Mouse (Mus musculus) urinary bladder, postnatal 25 days (tissue): ENCODE data around the gene Arl4a.

Source experiments
- DNase-seq: peaks from one replicate; pipeline ENCODE4 v3.0.0; 2022; ENCODE audit warnings: low spot score

Arl4a gene

GRCm38 (mm10) chr12:40009866-40010265 lies 28.0 kb downstream of the Arl4a start:
- DNase-seq: no peak

DNA sequence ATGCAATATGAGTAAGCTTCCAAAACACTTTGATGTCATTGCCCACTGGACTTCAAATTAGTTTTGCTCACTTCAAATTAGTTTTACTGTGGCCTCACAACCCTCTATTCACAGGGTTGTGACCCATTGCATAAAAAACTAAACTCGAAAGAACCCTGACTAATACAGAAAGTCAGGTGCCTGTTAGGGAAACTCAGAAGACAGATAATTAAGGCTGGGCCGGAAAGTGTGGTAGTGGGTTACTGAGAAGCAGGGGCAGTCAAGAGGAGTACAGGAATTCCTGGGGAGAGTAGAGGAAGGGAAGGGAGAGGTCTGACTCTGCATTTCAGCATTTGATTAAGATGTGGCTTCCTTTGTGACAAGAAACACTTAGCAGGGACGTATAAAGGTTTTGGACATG lies 29.4 kb downstream of the Arl4a start:
- no peak for DNase-seq

- DNase-seq: no peak
Measured at GRCm38 (mm10) chr12:40004766-40005165, 33.1 kb downstream of the Arl4a start.

DNA sequence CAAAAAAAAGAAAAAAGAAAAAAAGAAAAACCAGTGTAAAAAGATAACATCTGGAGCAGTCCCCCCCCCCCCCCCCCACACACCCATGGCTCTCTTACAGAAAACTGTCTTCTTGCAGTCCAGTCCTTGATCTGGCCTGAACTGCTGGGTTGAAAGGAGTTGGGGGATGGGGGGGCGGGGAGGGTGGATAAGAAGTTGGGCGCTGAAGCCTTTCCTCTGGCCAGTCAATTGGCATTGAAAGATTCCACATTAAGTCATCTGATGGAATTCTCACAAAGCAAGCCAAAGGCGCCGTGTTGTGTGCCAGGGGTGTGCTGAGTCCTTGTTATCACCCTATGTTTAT lies 39.0 kb downstream of the Arl4a start:
- DNase-seq: no peak

GRCm38 (mm10) chr12:39998070-39998852 lies 39.6 kb downstream of the Arl4a start:
- no peak for DNase-seq

DNA sequence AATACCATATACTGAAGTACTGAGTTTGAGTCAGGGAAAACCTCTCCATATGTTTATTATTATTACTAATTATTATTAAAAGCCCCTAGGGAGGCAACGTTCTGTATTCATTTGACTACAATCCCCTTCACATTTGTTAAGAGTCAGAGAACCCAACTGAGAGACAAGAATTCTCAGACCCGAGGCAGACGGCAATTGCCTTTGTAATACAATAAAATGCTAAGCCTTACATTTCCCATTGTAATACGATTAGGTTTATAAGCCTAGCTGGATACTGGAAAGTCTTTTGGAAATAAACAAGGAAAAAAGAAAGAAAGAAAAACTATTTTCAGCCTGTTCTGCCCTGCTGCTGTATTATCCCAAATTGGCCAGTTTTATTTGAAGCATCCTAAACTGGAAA lies 40.2 kb downstream of the Arl4a start:
- DNase-seq: no peak

GRCm38 (mm10) chr12:39996015-39996414 lies 41.8 kb downstream of the Arl4a start:
- DNase-seq: no peak

DNA sequence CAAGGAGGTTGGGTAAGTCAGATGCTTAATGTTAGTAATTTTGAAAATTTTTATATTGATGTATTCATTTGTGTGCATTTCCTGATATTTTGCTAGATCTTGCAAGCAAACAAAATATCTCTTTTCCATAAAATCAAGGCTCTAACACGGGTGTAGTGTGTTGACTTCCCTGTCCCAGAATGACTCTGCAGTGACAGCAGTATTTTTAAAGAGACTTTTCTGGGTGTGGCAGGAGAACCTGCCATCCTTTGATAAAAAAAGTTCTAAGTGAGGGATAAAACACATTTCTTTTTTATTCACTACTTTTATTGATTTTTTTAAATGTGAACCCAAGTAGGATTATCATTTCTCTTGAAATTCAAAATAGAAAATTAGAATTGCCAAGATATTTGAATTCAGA lies 42.2 kb downstream of the Arl4a start:
- no peak for DNase-seq

GRCm38 (mm10) chr12:39992767-39993302 lies 45.0 kb downstream of the Arl4a start:
- DNase-seq: no peak

GRCm38 (mm10) chr12:39990830-39991780 lies 46.7 kb downstream of the Arl4a start:
- DNase-seq: no peak

DNA sequence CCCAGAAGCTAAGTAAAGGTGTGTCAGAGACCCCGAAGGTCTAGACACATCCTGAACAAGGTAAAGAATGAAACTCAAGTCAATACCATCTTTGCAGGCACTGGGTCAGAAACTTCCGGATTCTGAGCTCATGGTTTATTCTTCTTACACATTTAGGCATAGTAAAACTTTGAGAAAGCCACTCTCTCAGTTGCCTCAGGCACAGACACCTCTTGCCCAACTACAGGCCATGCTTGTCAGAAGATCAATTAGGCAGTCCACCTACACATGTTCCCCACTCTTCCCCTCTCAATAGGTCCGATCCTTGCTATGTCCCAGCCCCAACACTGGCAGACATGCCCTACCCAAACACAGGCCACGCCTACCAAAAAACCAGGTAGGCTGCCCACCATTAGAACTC lies 48.7 kb downstream of the Arl4a start:
- no peak for DNase-seq

- DNase-seq: no peak
Measured at GRCm38 (mm10) chr12:39987177-39987576, 50.6 kb downstream of the Arl4a start.

- DNase-seq: no peak
Measured at GRCm38 (mm10) chr12:39985639-39986038, 52.2 kb downstream of the Arl4a start.

DNA sequence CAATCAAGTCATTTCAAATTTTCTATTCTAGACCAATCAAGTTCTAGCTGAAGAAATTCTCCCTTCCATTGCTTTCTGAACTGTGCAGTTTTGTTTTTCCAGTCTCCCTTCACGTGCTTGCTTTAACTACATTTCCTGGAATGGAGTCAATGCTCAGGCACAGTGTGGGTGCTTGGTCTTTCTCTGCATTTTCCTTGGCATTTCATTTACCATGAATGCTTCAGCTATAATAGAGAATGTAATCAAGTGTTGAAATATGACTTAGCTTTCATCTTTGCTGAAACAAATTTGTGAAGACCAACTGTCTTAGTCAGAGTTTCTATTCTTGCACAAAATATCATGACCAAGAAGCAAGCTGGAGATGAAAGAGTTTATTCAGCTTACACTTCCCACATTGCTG lies 58.0 kb downstream of the Arl4a start:
- DNase-seq: no peak

GRCm38 (mm10) chr12:39979066-39979465 lies 58.8 kb downstream of the Arl4a start:
- no peak for DNase-seq

DNA sequence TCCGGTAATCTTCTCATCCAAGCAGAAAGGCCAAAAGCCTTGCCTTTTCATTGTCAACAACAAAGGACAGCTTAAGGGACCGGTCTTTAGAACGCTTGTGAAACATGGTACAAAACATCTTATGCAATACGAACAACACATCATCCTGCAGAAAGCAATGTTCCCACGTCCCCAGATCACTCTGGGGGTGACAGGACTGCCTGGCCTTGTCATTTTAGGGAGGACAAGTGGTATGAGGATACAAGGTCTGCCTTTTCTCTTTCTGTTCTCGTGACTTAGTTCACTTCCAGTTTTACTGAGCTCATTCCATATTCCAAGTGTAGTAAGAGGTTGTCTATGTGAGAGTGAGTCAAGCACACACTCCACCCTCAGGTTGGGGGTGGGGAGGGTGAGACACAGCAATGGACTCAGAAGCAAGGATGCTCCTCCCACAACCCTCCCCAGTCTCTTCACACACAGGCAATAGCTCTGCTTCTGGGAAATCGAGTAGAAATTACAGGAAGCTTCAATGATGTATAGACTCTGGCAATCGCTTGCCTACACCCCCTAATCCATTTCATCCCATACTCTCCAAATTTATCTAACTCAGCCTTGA lies 59.7 kb downstream of the Arl4a start:
- no peak for DNase-seq

DNA sequence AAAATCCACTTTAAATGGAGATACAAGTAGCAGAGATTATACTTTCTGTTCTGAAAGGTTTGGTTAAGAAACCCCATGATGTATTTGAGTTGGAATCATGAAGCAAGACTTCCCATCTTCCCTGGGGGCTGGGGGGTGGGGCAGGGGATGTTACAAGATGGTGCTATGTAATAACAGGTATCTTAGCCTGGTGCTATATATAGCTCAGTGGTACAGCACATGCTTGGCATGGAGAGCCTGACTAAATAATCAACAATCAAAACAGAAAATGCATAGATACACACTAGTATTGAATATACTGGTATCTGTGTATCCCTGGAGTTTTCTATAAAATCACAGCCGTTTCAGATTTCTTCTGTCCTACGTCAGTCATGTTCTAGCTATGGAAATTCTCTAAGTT lies 61.4 kb downstream of the Arl4a start:
- DNase-seq: no peak

DNA sequence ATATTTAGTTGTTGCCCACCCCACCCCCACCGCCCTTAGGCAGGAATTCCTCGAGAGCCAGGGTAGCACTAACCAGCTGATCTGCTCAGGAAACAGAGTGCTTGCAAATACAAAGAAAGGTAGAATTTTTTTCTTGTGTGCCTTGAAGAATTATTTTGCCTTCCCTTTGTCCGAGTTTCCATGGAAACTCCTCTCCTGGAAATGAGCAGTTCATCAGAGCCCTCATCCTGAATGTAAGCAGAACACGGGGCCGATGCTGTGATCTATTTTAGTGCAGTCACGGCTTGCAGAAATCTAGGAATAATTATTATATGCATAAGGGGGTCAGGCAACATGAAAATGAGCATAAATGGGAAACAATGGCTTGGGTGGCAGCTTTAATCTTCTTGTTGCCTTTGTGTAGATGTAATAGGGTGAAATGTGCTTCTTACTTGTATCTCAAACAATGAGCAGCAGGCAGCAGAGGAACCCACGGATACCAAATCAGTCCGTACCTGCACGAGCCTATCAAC lies 61.9 kb downstream of the Arl4a start:
- no peak for DNase-seq

GRCm38 (mm10) chr12:39974977-39975583 lies 62.7 kb downstream of the Arl4a start:
- DNase-seq: no peak

- no peak for DNase-seq
Measured at GRCm38 (mm10) chr12:39974273-39974672, 63.6 kb downstream of the Arl4a start.

GRCm38 (mm10) chr12:39969500-39969899 lies 68.3 kb downstream of the Arl4a start:
- no peak for DNase-seq

DNA sequence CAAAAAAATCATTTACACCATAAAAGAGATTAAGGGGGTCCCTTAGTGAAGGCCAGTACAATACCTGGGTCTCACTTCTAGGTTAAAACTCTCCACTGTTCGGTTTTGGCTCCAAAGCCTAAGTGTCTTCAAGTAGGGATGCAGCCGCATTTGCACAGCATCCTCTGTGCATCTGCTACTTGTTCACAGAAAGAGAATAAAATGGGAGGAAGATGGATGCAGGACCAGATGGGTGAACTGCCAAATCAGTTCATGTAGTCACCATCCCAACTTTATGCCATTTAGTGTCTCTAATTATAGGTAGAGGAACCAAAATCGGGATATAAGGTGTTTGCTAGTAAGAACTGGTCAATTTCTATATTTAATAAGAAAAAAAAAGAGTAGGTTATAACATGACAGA lies 69.7 kb downstream of the Arl4a start:
- no peak for DNase-seq
